Mouse (Mus musculus) gonadal fat pad, adult 2 months (tissue): ENCODE results near the gene Fgfr2. TPM values are rescaled to one million over a fixed set of nuclear protein-coding genes. Genes with fewer than 3 reads are reported as not detected.
A peak's percentile ranks its signal among the peaks of the same experiment; 100 is the strongest.

Experiments
- DNase-seq: peaks from one replicate; pipeline ENCODE4 v3.0.0-alpha.2; 2012; ENCODE audit warnings: low read depth
- polyA plus RNA-seq: library from polyadenylated mRNA; depleted of rRNA; stranded (reverse); fragments of >200 nt; gene quantifications from 2 replicates; pipeline ENCODE4 v1.2.3, GENCODE M21; 2012

Fgfr2 gene
- polyA plus RNA-seq, 1 experiment, result 33.3 TPM

GRCm38 (mm10) chr7:132803336-132803735, 319.8 kb downstream of the Fgfr2 start:
- DNase-seq, result no peak

GRCm38 (mm10) chr7:132802691-132803090, 320.5 kb downstream of the Fgfr2 start:
- no peak for DNase-seq

GRCm38 (mm10) chr7:132802066-132802465, 321.1 kb downstream of the Fgfr2 start:
- no peak for DNase-seq

- no peak for DNase-seq
Measured at GRCm38 (mm10) chr7:132801509-132801908, 321.6 kb downstream of the Fgfr2 start.

GRCm38 (mm10) chr7:132800868-132801267, 322.3 kb downstream of the Fgfr2 start:
- no peak for DNase-seq

- DNase-seq, result no peak
Measured at GRCm38 (mm10) chr7:132799119-132800016, 323.8 kb downstream of the Fgfr2 start.

GRCm38 (mm10) chr7:132795141-132795540, 328.0 kb downstream of the Fgfr2 start:
- DNase-seq, result no peak

- no peak for DNase-seq
Measured at GRCm38 (mm10) chr7:132793467-132793866, 329.7 kb downstream of the Fgfr2 start.

- peak; percentile 80 for DNase-seq
Measured at GRCm38 (mm10) chr7:132790447-132791219, 332.5 kb downstream of the Fgfr2 start.

GRCm38 (mm10) chr7:132788826-132789225, 334.3 kb downstream of the Fgfr2 start:
- DNase-seq, result no peak

GRCm38 (mm10) chr7:132787496-132788190, 335.5 kb downstream of the Fgfr2 start:
- DNase-seq, result no peak

GRCm38 (mm10) chr7:132787022-132787421, 336.1 kb downstream of the Fgfr2 start:
- DNase-seq, result no peak

GRCm38 (mm10) chr7:132786522-132786921, 336.6 kb downstream of the Fgfr2 start:
- no peak for DNase-seq

GRCm38 (mm10) chr7:132786011-132786410, 337.1 kb downstream of the Fgfr2 start:
- DNase-seq, result no peak

- no peak for DNase-seq
Measured at GRCm38 (mm10) chr7:132784101-132784500, 339.0 kb downstream of the Fgfr2 start.

GRCm38 (mm10) chr7:132781850-132782249, 341.3 kb downstream of the Fgfr2 start:
- DNase-seq, result no peak

- no peak for DNase-seq
Measured at GRCm38 (mm10) chr7:132781130-132781814, 341.9 kb downstream of the Fgfr2 start.

- no peak for DNase-seq
Measured at GRCm38 (mm10) chr7:132780611-132781010, 342.5 kb downstream of the Fgfr2 start.

- no peak for DNase-seq
Measured at GRCm38 (mm10) chr7:132778630-132779029, 344.5 kb downstream of the Fgfr2 start.

GRCm38 (mm10) chr7:132777728-132778453, 345.3 kb downstream of the Fgfr2 start:
- DNase-seq, result no peak

GRCm38 (mm10) chr7:132777117-132777516, 346.0 kb downstream of the Fgfr2 start:
- DNase-seq, result no peak
